Mouse (Mus musculus) heart, adult 18-20 months (tissue): Measurements from ENCODE around the gene Ubr7. TPM values are rescaled to one million over a fixed set of nuclear protein-coding genes. Genes with fewer than 3 reads are reported as not detected.

Experiments
- DNase-seq, 2 experiments: peaks; one replicate each; pipeline ENCODE4 v3.0.0; 2021 to 2022; ENCODE audit warnings: mixed read lengths in 1 of 2
- long read RNA-seq, 2 experiments: library from polyadenylated mRNA; stranded (forward); transcript quantifications; one replicate each; pipeline ENCODE4 v2.0.0; 2021
- total RNA-seq, 2 experiments: library from RNA; stranded (reverse); gene quantifications; 2 replicates each; pipeline ENCODE4 v1.2.3; 2021

Gene Ubr7
- 10 to 100 TPM; 26.9 to 27.8 TPM for total RNA-seq
- long read RNA-seq, experiment 1, transcript Ubr7-201 (11 exons, 3,261 nt), result major isoform, 16 of 50 reads
- long read RNA-seq, experiment 1, partial matches to known transcripts, result 33 of 50 reads
- long read RNA-seq, experiment 1, other reads (novel, unspliced or antisense), result 1 of 50 reads
- long read RNA-seq, experiment 2, transcript Ubr7-201 (11 exons, 3,261 nt), result major isoform, 7 of 23 reads
- long read RNA-seq, experiment 2, partial matches to known transcripts, result 0 of 23 reads
- long read RNA-seq, experiment 2, other reads (novel, unspliced or antisense), result 16 of 23 reads

GRCm38 (mm10) chr12:102757689-102758402 is at the start of gene Ubr7, which contains the start of the genes Gm28051 and Gon7:
Gene Ubr7 (plus strand): TSS chr12:102757967.
Gene Gm28051 (minus strand): TSS chr12:102757765.
Gene Gon7 (minus strand): TSS chr12:102757803.
- peak; percentile 97 to 98 for DNase-seq

GRCm38 (mm10) chr12:102708220-102708619 is 49.5 kb upstream of the Ubr7 start:
- DNase-seq, result peak in 1 of 2 experiments; percentile 55

GRCm38 (mm10) chr12:102709896-102710295 is 47.9 kb upstream of the Ubr7 start:
- no peak for DNase-seq

GRCm38 (mm10) chr12:102710851-102711375 is 46.9 kb upstream of the Ubr7 start:
- no peak for DNase-seq

GRCm38 (mm10) chr12:102713153-102713865 is 44.5 kb upstream of the Ubr7 start:
- no peak for DNase-seq

DNA sequence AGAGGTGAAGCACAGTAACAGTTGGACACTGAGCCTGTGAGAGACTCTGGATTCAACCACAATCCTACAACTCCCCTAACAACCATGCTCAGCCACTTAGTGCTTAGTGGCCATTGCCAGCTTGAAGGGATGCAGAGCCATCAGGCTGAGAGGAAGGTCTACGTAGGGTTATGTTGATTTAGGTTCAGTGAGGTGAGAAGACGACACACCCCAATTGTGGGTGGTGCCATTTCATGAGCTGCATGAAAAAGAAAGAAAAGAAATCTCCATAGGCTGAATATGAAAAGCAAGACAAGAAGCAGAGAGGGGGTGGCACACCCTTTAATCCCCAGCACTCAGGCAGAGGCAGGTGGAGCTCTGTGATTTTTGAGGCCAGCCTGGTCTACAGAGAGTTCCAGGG is 43.7 kb upstream of the Ubr7 start:
- DNase-seq, result no peak

- DNase-seq, result no peak
Observed at GRCm38 (mm10) chr12:102714654-102715395, 42.9 kb upstream of the Ubr7 start.

DNA sequence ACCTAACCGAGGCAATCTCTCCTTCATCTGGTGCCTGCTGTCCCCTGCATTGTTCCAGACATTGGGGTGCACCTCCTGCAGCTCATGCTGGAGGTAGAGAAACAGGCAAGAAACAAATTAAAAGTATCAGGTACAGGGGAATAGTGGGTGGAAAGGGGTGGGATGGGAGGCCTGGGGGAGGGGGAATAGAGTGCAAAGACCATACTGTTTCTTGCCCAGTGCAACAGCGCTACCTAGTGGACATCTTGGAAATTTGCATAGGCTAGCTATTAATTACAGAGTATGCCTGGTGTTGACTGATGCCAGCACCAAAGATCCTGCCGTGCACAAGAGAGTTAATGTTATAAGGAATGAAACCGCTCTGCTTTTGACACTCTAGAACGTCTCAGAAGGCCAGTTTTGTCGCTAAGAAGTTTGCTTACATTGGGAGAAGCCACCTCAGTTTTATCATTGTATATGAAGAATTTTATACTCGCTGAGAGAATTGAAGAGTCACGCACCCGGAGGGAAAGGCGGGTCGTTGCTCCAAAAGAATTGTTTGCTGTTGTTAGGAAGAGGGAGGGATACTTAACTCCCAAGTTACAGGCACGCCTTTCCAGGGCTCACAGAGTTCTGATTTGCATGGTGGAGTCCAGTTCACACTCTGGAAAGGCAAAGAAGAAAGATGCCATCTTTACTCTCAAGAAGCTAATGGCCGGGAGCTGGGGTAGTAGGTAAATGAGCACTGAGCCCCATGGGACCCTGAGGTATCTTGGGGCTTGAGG is 38.0 kb upstream of the Ubr7 start:
- DNase-seq, result peak in 1 of 2 experiments; percentile 71

DNA sequence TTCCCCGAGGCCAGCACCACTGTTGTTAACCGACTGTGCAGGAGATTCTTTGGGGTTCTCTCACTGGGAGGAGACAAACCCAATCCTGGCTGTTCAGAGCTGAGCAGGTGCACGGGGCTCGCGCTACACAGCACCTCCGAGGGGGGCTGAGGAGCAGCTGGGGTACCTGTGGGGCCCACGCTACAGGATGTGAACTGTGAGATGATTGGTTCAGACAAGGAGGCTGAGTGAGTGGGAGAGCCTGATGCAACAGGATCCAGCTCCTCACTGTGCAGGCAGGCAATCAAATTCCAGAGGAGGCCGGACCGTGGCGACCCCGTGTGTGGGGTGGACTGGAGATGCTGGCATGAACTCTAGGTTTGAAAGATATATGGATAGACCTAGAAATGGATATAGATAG is 35.3 kb upstream of the Ubr7 start:
- DNase-seq, result no peak

DNA sequence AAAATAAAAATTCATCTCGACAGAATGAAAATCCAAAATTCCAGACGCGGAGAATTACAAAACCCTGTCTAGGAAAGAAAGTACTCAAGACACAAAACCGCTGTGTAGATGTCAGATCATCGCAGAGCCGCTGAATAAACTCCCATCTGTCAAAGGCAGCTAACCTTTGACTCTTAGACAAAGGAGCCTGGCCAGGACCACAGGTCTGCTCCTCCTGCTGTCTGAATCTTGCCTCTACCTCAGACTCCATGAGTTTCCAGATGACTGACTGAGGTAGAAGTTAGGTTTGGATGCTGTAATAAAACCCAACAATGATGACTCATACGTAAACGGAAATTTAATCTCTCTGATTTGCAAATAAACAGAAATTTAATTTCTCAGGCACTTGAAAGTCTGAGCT is 34.8 kb upstream of the Ubr7 start:
- DNase-seq, result no peak

DNA sequence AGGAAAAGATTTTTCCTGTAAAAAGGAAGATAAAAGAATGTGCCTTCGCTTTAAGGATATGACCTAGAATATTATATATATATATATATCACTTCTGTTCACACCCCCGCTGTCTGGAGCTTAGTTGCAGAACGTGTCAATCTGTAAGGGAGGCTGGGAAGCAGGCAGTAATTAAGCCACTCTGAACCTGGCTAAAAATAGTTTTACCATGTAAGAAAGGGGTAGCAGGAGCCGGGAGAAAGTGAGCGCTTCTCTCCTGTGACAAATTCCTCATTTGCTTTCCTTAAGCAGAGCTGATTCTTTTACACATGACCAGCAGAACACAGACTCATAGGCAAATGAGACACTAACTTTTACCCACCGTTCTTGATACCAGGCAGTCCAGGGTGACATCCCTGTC is 33.9 kb upstream of the Ubr7 start:
- DNase-seq, result no peak

- DNase-seq, result no peak
Observed at GRCm38 (mm10) chr12:102725146-102725545, 32.6 kb upstream of the Ubr7 start.

DNA sequence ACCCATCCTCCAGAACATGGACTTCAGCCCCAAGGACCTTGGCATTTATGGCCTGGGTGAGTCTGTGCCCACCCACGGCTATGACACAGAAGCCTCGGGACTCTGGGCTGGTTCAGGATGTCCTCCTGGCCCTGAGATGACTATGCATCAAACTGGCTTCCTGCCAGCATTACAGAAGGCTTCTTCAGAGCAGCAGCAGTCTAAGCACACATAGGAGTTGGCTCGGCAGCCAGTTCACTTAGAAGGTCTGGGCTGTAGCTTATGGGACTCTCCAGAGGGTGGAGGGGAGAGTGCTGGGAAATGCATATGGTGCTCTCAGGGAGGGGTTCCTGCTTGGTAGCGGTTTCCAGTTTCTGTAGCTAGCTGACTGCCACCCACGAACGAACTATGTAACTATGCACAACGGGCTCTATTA is 32.0 kb upstream of the Ubr7 start:
- no peak for DNase-seq

- peak; percentile 27 to 43 for DNase-seq
Observed at GRCm38 (mm10) chr12:102729855-102730797, 27.6 kb upstream of the Ubr7 start.

GRCm38 (mm10) chr12:102730798-102731619 is 26.8 kb upstream of the Ubr7 start:
- DNase-seq, result no peak

- peak; percentile 47 to 62 for DNase-seq
Observed at GRCm38 (mm10) chr12:102733381-102733780, 24.4 kb upstream of the Ubr7 start.

- DNase-seq, result no peak
Observed at GRCm38 (mm10) chr12:102739096-102739495, 18.7 kb upstream of the Ubr7 start.

GRCm38 (mm10) chr12:102740285-102740684 is 17.5 kb upstream of the Ubr7 start:
- no peak for DNase-seq

DNA sequence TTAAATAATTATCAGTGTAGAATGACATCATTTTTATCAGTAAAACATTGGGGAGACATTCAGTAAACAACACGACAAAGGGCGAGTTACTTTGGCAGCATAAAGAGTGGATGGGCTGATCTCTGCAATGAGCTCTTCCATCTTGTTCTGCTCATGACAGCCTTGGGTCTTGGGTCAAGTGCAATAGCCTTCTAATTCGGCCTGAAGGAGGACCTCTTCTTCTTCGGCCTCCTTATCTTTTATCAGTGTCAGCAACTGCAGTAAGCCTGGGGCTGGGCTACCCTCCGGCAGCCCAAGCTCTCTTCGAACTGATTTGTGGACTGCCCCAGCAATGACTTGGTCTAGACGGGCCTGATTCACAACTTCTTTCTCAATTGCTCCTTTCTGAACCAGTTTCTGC is 15.7 kb upstream of the Ubr7 start:
- DNase-seq, result no peak
